ENCODE assay signal across 17 mouse cellular contexts in genomic region chr8:79452101-79452500, GRCm38 (mm10).
"Had no signal": no experiment of that assay in that cellular context is flagged by ENCODE, and none has a peak within 500 bp of the region (broad histone marks: within the 10 kb centered on the region; RNA-seq: fewer than 3 reads in every experiment).

No protein-coding gene starts in this region.

- H3K27ac ChIP-seq: left cerebral cortex, adult 2 months; limb, embryonic 10.5 days; liver, embryonic 13.5 days; lung, embryonic 15.5 days; macrophage; midbrain, embryonic 15.5 days; neural tube, embryonic 12.5 days; stomach, embryonic 15.5 days had no signal

- H3K27me3 ChIP-seq: liver, embryonic 13.5 days; lung, embryonic 15.5 days; midbrain, embryonic 15.5 days; neural tube, embryonic 12.5 days; stomach, embryonic 15.5 days had no signal

- ATAC-seq: liver, postnatal 0 days; midbrain, embryonic 15.5 days had no signal

- H3K36me3 ChIP-seq: limb, embryonic 10.5 days; liver, embryonic 13.5 days; lung, embryonic 15.5 days; midbrain, embryonic 15.5 days; neural tube, embryonic 12.5 days; stomach, embryonic 15.5 days had no signal

- H3K4me1 ChIP-seq: liver, embryonic 13.5 days; midbrain, embryonic 15.5 days; neural tube, embryonic 12.5 days; stomach, embryonic 15.5 days had no signal

- H3K9me3 ChIP-seq: limb, embryonic 10.5 days; liver, embryonic 13.5 days; lung, embryonic 15.5 days; megakaryocyte, embryonic 14.5 days; midbrain, embryonic 15.5 days; neural tube, embryonic 12.5 days; stomach, embryonic 15.5 days had no signal

- DNase-seq: kidney, postnatal 25 days; liver, embryonic 13.5 days; liver, postnatal 0 days; lung, postnatal 14 days; retina, postnatal 1 day; right cerebral cortex, postnatal 14 days; thymus, adult 2 months; thymus, postnatal 25 days had no signal

- H3K4me3 ChIP-seq: left cerebral cortex, adult 2 months; limb, embryonic 10.5 days; liver, embryonic 13.5 days; lung, embryonic 15.5 days; megakaryocyte, embryonic 14.5 days; midbrain, embryonic 15.5 days; neural tube, embryonic 12.5 days; stomach, embryonic 15.5 days had no signal

- H3K4me2 ChIP-seq: liver, embryonic 13.5 days; lung, embryonic 15.5 days; midbrain, embryonic 11.5 days; midbrain, embryonic 15.5 days; neural tube, embryonic 12.5 days; stomach, embryonic 15.5 days had no signal

- H3K9ac ChIP-seq: liver, embryonic 13.5 days; liver, postnatal 0 days; lung, embryonic 15.5 days; midbrain, embryonic 15.5 days; neural tube, embryonic 12.5 days; stomach, embryonic 15.5 days had no signal
